In the genomic region with DNA sequence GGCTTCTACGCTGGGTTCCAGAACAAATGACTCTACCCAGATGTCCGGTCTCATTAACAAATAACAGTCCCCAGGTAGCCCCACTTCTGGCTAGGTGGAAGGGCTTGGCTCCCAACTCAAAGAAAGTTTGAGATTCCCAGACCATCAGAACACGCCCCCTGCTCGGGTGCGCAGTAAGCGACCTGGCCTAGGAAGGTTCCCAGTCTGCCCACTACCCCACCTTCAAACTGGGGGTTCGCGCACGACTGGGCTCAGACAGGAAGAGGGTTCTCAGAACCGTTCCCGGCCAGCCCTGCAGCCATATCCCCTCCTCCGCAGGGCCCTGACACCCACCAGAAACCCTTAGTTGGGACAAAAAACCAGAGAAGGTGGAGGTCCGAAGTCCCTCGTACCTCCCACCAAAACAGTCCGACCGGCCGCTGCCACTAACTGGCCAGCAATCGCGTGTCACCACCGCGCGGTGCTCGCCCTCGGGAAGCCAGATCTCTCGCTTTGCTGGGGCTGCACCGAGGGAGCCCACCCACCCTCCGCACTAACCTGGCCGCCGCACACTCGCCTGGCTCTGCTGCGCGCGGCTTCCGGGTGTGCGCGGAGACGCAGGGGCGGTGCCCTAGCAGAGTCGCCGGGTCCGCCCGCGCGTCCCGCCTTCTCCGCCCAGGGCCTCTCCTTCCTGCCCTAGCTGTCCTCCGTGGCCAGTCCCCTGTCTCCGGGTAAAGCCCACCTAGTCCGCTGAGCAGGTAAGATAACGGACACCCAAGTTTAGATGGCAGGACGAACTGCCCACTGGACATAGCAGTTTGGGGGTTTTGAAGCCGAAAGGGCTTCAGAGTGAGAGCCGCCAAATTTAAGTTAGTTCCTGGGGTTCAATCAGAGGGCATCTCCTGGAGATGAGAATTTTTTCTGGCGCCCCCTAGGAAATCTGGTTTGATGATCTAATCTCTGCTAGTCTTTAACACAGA, we compare ENCODE assay signal across 8 mouse cellular contexts. TPM values are rescaled to one million over a fixed set of nuclear protein-coding genes. Genes with fewer than 3 reads are reported as not detected.
A peak's percentile ranks its signal among the peaks of the same experiment; 100 is the strongest.
DNase-seq lines count a peak whose midpoint lies in the region; ATAC-seq and TF ChIP-seq lines count a peak whose summit lies in the region.

Gene Tradd (minus strand): TSS at position 586 of the 959 bp plus-strand sequence.
Gene Fbxl8 (plus strand): TSS at position 625 of the 959 bp plus-strand sequence.

- H3K4me2 ChIP-seq in intestine, embryonic 15.5 days (replicated peaks): peak within 1 kb of the TSS; percentile 78
- H3K4me2 ChIP-seq in liver, postnatal 0 days (ENCODE audit: low read depth, low read length): peak within 1 kb of the TSS; percentile 100
- peak within 1 kb of the TSS; percentile 75 for H3K4me2 ChIP-seq in neural tube, embryonic 13.5 days

- 0 out of 2 replicates have a peak within 1 kb of the TSS, but pooled peaks have one; percentile 36 for H3K27ac ChIP-seq in left cerebral cortex, adult 2 months
- H3K27ac ChIP-seq in intestine, embryonic 15.5 days: no peak within 1 kb of the TSS
- peak within 1 kb of the TSS; percentile 23 for H3K27ac ChIP-seq in liver, postnatal 0 days (ENCODE audit: low read depth)
- H3K27ac ChIP-seq in neural tube, embryonic 13.5 days (replicated peaks): no peak within 1 kb of the TSS

- H3K9ac ChIP-seq in intestine, embryonic 15.5 days: peak within 1 kb of the TSS; percentile 63
- H3K9ac ChIP-seq in liver, postnatal 0 days (replicated peaks): peak within 1 kb of the TSS; percentile 78
- H3K9ac ChIP-seq in neural tube, embryonic 13.5 days: peak within 1 kb of the TSS; percentile 77

- DNase-seq in left cerebral cortex, adult 2 months (ENCODE audit: extremely low spot score in 1 of 2, low spot score in 2 of 2): peak; percentile 41 to 53
- DNase-seq in left cerebral cortex, adult 9 months (ENCODE audit: low spot score in 2 of 2): no peak
- peak; percentile 49 to 59 for DNase-seq in cerebellum, postnatal 36 days
- peak; percentile 61 to 64 for DNase-seq in gastrocnemius, postnatal 36 days
- peak; percentile 85 for DNase-seq in liver, postnatal 0 days
- peak; percentile 82 for DNase-seq in thymus, postnatal 4 days

- peaks cover 30% of the 10 kb centered on the region for H3K27me3 ChIP-seq in intestine, embryonic 15.5 days (replicated peaks)
- peaks cover 31% of the 10 kb centered on the region for H3K27me3 ChIP-seq in liver, postnatal 0 days (ENCODE audit: insufficient read depth, low read length)
- H3K27me3 ChIP-seq in neural tube, embryonic 13.5 days: peaks cover 95% of the 10 kb centered on the region

- TF ChIP-seq CTCF in left cerebral cortex, adult 2 months (IDR thresholded peaks at IDR 0.05): peak; percentile 7
- no peak for TF ChIP-seq CTCF in liver, postnatal 0 days (IDR thresholded peaks at IDR 0.05; ENCODE audit: low read depth)

- intact Hi-C loops in left cerebral cortex, adult 2 months (cut with DNase I): no loop called here
- intact Hi-C loops in gastrocnemius, postnatal 36 days (cut with DNase I): loop anchor here (5.0 kb wide), 1 partner anchor 92 kb away; the partner anchor contains the start of gene Cbfb

- H3K9me3 ChIP-seq in intestine, embryonic 15.5 days: no peaks in the 10 kb centered on the region
- no peaks in the 10 kb centered on the region for H3K9me3 ChIP-seq in liver, postnatal 0 days (ENCODE audit: low read length)
- no peaks in the 10 kb centered on the region for H3K9me3 ChIP-seq in neural tube, embryonic 13.5 days

- peak; percentile 86 for ATAC-seq in intestine, embryonic 15.5 days
- peak; percentile 71 for ATAC-seq in liver, postnatal 0 days
- 0 out of 2 replicates have a peak, but pooled peaks have one; percentile 7 for ATAC-seq in neural tube, embryonic 13.5 days (ENCODE audit: low read depth)

- TF ChIP-seq EP300 in liver, postnatal 0 days (IDR thresholded peaks at IDR 0.05; ENCODE audit: low read depth): no peak

- H3K4me3 ChIP-seq in left cerebral cortex, adult 2 months: peak within 1 kb of the TSS; percentile 61
- peak within 1 kb of the TSS; percentile 63 for H3K4me3 ChIP-seq in intestine, embryonic 15.5 days (replicated peaks)
- peak within 1 kb of the TSS; percentile 83 for H3K4me3 ChIP-seq in liver, postnatal 0 days (ENCODE audit: low read depth, low read length)
- H3K4me3 ChIP-seq in neural tube, embryonic 13.5 days: peak within 1 kb of the TSS; percentile 55

- WGBS in intestine, embryonic 15.5 days: under 1% methylated on average over 54 of the region's 54 CpGs
- WGBS in liver, postnatal 0 days (ENCODE audit: insufficient replicate concordance): 2% methylated on average over 54 of the region's 54 CpGs
- under 1% methylated on average over 54 of the region's 54 CpGs for WGBS in neural tube, embryonic 13.5 days

- no peaks in the 10 kb centered on the region for H3K36me3 ChIP-seq in intestine, embryonic 15.5 days
- no peaks in the 10 kb centered on the region for H3K36me3 ChIP-seq in liver, postnatal 0 days (replicated peaks; ENCODE audit: insufficient read depth, low read length)
- no peaks in the 10 kb centered on the region for H3K36me3 ChIP-seq in neural tube, embryonic 13.5 days

- H3K4me1 ChIP-seq in intestine, embryonic 15.5 days (replicated peaks): peaks cover 29% of the 10 kb centered on the region
- peaks cover 46% of the 10 kb centered on the region for H3K4me1 ChIP-seq in liver, postnatal 0 days (ENCODE audit: insufficient read depth)
- peaks cover 33% of the 10 kb centered on the region for H3K4me1 ChIP-seq in neural tube, embryonic 13.5 days (replicated peaks)

RNA-seq across cellular contexts. Expression of gene Tradd, which starts in this region (rescaled TPM):
- 1 to 10 TPM; 8.0 TPM for total RNA-seq in left cerebral cortex, adult 2 months (2021)
- 1 to 10 TPM; 2.8 to 3.7 TPM for total RNA-seq in gastrocnemius, postnatal 36 days (2021)
- 36.7 and 39.2 TPM in 2 replicates for polyA plus RNA-seq in intestine, embryonic 15.5 days (2015; fragmentation: Nextera tagmentation; extraction: Ambion mirVana)
- polyA plus RNA-seq in liver, postnatal 0 days (2015; fragmentation: Nextera tagmentation; extraction: Ambion mirVana): 14.3 and 15.1 TPM in 2 replicates
- 21.4 and 25.0 TPM in 2 replicates for polyA plus RNA-seq in neural tube, embryonic 13.5 days (2015; fragmentation: Nextera tagmentation; extraction: Ambion mirVana)

RNA-seq across cellular contexts. Expression of gene Fbxl8, which starts in this region (rescaled TPM):
- total RNA-seq in left cerebral cortex, adult 2 months (2021): 1 to 10 TPM in 1 of 2 experiments, under 1 TPM in 1; 1.00 to 1.1 TPM
- 1 to 10 TPM in 1 of 2 experiments, under 1 TPM in 1; 0.87 to 1.3 TPM for total RNA-seq in gastrocnemius, postnatal 36 days (2021)
- polyA plus RNA-seq in intestine, embryonic 15.5 days (2015; fragmentation: Nextera tagmentation; extraction: Ambion mirVana): 4.4 and 5.0 TPM in 2 replicates
- 0.95 and 1.2 TPM in 2 replicates for polyA plus RNA-seq in liver, postnatal 0 days (2015; fragmentation: Nextera tagmentation; extraction: Ambion mirVana)
- polyA plus RNA-seq in neural tube, embryonic 13.5 days (2015; fragmentation: Nextera tagmentation; extraction: Ambion mirVana): 1.8 and 2.0 TPM in 2 replicates

Comparison
In these comparisons a context has a peak if more than half of its experiments do, and no peak if none do; other contexts are left out.
1. DNase-seq: peak in left cerebral cortex, adult 2 months (2 of 2), cerebellum, postnatal 36 days (2 of 2), gastrocnemius, postnatal 36 days (2 of 2), liver, postnatal 0 days (single experiment) and thymus, postnatal 4 days (single experiment); none in left cerebral cortex, adult 9 months (0 of 2).
2. H3K27ac ChIP-seq: peak in left cerebral cortex, adult 2 months (single experiment) and liver, postnatal 0 days (single experiment); none in intestine, embryonic 15.5 days (single experiment) and neural tube, embryonic 13.5 days (single experiment).
3. ATAC-seq: peak in every context shown above with its lines; median percentile 86 in intestine, embryonic 15.5 days; 71 in liver, postnatal 0 days; 7 in neural tube, embryonic 13.5 days.
4. Peak in every context shown above with its lines, with median percentiles within 50 percentile points of each other: H3K4me3 ChIP-seq, H3K4me2 ChIP-seq and H3K9ac ChIP-seq.